Mouse (Mus musculus): ENCODE results near the gene Slc47a2. TPM values are rescaled to one million over a fixed set of nuclear protein-coding genes. Genes with fewer than 3 reads are reported as not detected.
"Not testable (repeated sequence)": the region's sequence is repeated elsewhere in the genome, so short reads cannot be mapped to it uniquely, and the experiment has no call there.

The Slc47a2 gene
- polyA plus RNA-seq, 1 experiment = not detected

GRCm38 (mm10) chr11:61310321-61310720 lies 32.3 kb downstream of the Slc47a2 start:
- H3K27ac ChIP-seq (replicated peaks; ENCODE audit: low read depth, low read length) = no peak overlapping the region
- no peak overlapping the region for H3K4me3 ChIP-seq (ENCODE audit: insufficient read depth, low read depth, low read length)
- H3K4me1 ChIP-seq (ENCODE audit: control insufficient read depth, insufficient read depth, insufficient read length, low read length) = 0 out of 2 replicates have a peak, but pooled peaks cover 2% of the 10 kb centered on the region

DNA sequence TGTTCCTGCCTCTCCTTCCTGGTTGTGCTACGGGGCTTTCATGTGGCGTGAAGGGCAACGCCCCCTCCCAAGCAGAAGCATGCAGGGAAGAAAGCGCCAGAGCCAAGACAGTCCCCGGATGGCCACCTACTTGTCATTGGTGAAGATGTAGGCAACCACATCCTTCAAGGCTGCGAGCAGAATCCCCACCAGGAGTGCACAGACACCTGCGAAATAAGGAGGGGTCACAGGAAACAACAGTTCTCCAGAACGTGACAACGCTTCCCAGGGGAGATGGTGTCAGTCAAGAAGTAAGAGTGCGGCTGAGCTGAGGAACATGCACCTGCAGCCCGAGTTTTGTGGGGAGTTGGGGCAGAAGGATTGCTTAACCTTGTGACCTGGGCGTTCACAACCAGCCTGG lies 32.8 kb downstream of the Slc47a2 start:
- H3K27ac ChIP-seq (replicated peaks; ENCODE audit: low read depth, low read length) = no peak overlapping the region
- H3K4me1 ChIP-seq (ENCODE audit: control insufficient read depth, insufficient read depth, insufficient read length, low read length) = 0 out of 2 replicates have a peak, but pooled peaks cover 2% of the 10 kb centered on the region
- no peak overlapping the region for H3K4me3 ChIP-seq (ENCODE audit: insufficient read depth, low read depth, low read length)

GRCm38 (mm10) chr11:61307795-61308194 lies 34.9 kb downstream of the Slc47a2 start:
- Histone ChIP-seq H3K27ac (replicated peaks; ENCODE audit: low read depth, low read length) (no peak overlapping the region), H3K4me1 (ENCODE audit: control insufficient read depth, insufficient read depth, insufficient read length, low read length) (0 out of 2 replicates have a peak, but pooled peaks cover 2% of the 10 kb centered on the region), H3K4me3 (ENCODE audit: insufficient read depth, low read depth, low read length) (no peak overlapping the region)

DNA sequence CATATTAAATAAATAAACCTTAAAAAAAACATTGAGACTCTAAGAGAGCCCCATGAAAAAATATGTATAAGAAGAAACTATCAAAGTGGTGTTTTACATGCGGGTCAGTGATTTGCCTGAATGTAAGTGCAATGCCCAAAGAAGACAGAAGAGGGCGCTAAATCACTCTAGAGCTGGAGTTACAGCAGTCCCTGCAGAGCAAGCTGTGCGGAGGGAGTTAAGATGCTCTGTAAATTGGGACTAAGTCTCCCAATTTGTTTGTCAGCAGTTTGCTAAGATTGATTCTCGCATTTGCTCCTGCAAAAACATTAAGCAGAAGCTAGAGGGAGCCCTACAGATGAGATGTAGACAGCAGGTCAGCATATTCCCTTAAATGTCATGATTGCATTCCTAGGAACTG lies 37.3 kb downstream of the Slc47a2 start:
- H3K4me3 ChIP-seq (ENCODE audit: insufficient read depth, low read depth, low read length) = no peak overlapping the region
- no peak overlapping the region for H3K27ac ChIP-seq (replicated peaks; ENCODE audit: low read depth, low read length)

DNA sequence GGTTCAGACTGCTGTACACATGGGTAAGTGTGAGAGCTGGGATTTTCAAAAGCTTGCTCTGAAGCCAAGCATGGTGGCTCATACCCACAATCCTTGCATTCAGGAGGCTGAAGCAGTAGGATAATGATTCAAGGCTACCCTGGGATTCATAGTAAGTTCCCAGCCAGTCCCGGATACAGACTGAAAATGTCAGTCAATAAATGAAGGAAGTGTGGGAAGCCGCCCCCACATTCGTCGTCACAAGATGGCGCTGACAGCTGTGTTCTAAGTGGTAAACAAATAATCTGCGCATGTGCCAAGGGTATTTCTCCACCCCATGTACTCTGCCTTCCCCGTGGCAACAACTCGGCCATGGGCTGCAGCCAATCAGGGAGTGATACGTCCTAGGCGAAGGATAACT lies 38.1 kb downstream of the Slc47a2 start:
- H3K27ac ChIP-seq (replicated peaks; ENCODE audit: low read depth, low read length); H3K4me3 ChIP-seq (ENCODE audit: insufficient read depth, low read depth, low read length); H3K4me1 ChIP-seq (ENCODE audit: control insufficient read depth, insufficient read depth, insufficient read length, low read length): not testable (repeated sequence)

More for the DNA sequence above, 37.3 kb downstream of the Slc47a2 start:
- peaks cover 7% of the 10 kb centered on the region; the same call in 1 of the 2 replicates for H3K4me1 ChIP-seq (ENCODE audit: control insufficient read depth, insufficient read depth, insufficient read length, low read length)

DNA sequence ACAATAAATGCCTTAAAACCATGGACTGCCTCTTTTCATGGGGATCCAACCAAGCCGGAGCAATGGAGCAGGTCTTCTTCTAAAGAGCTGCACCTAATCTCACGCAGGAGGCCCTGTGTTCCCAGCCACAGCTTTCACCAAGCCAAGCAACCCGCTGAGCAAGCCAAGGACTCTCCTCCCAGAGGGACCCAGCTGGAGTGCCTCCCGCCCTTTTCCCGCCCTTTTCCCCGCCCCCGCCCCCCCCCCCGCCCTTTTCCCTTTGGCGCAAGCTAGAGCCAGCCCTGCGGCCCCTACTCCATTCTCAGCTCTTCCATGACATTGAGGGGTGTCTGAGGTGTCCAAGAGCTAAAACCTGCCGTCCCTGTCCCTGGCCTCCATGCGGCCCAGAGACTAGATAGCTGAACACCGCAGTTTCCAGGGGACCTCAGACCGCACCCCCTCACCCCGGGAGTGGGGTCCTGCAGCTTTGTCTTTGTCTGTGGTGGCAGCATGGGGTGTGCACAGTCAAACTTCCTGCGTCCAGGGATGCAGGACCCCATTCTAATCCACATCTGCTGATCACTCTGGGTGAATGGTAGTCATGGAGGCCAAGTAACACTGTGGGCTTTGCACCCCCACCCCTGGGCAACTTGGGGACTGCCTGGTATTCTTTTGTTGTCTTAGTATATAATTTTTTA lies 41.8 kb downstream of the Slc47a2 start:
- H3K4me3 ChIP-seq (ENCODE audit: insufficient read depth, low read depth, low read length) = peak overlapping the region; percentile 31
- H3K27ac ChIP-seq (replicated peaks; ENCODE audit: low read depth, low read length) = peak overlapping the region; percentile 81
- H3K4me1 ChIP-seq (ENCODE audit: control insufficient read depth, insufficient read depth, insufficient read length, low read length) = peaks cover 8% of the 10 kb centered on the region; the same call in 1 of the 2 replicates

DNA sequence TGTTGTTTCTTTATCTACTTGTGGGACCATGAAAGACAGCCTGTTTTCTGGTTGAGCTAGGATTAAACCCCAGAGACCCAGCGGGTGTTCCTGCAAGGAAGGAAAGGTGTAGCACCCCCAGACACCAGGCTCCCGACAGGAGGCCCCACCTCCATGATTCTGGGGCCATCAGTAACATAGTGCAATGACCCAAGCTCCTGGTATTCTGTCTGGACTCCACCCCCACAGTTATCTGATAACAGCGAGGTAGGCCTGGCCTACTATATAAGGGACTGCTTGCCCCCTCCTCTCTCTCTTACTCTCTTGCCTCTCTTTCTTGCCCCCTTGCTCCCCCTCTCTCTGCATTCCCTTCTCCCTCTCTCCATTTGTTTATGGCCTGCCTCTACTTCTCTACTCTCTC lies 42.5 kb downstream of the Slc47a2 start:
- peaks cover 8% of the 10 kb centered on the region; the same call in 1 of the 2 replicates for H3K4me1 ChIP-seq (ENCODE audit: control insufficient read depth, insufficient read depth, insufficient read length, low read length)
- H3K27ac ChIP-seq (replicated peaks; ENCODE audit: low read depth, low read length) = peak overlapping the region; percentile 81
- H3K4me3 ChIP-seq (ENCODE audit: insufficient read depth, low read depth, low read length) = no peak overlapping the region

DNA sequence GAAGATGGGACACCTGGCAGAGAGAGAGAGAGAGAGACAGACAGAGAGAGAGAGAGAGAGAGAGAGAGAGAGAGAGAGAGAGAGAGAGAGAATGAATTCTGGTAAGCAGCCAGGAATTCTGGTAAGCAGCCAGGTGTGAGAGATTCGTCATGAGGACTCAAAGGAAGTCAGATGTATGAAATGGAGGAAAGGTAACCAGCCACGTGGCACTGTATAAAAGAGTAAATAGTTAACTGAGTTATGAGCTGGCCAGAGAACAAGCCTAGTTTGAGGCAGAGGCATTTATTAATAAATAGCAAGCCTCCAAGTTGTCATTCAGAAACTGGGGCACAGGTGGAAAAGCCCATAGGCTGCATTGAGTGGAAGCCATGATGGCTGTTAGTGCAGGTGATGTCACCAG lies 44.8 kb downstream of the Slc47a2 start:
- Histone ChIP-seq H3K4me3 (ENCODE audit: insufficient read depth, low read depth, low read length) (no peak overlapping the region), H3K27ac (replicated peaks; ENCODE audit: low read depth, low read length) (no peak overlapping the region), H3K4me1 (ENCODE audit: control insufficient read depth, insufficient read depth, insufficient read length, low read length) (peaks cover 11% of the 10 kb centered on the region; the same call in 1 of the 2 replicates)

DNA sequence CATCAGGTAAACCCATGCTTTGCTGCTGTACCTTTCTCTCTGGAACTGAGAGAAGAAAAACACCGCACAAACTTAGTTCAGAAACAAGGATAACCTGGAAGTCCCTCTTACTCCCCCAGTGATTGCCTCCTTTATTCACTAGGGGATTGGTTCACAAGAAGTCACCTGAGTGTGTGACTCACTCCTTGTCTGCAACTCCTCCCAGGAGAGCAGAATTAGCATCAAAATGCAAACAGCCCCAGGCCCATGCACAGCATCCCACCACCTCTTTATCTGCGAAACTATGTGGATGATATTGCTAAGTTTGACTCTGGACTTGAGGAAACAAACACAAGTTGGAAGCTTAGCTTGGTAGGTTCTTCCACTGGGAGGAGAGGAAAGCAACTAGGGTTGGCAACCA lies 45.3 kb downstream of the Slc47a2 start:
- H3K4me1 ChIP-seq (ENCODE audit: control insufficient read depth, insufficient read depth, insufficient read length, low read length) = peaks cover 11% of the 10 kb centered on the region; the same call in 1 of the 2 replicates
- H3K4me3 ChIP-seq (ENCODE audit: insufficient read depth, low read depth, low read length) = no peak overlapping the region
- H3K27ac ChIP-seq (replicated peaks; ENCODE audit: low read depth, low read length) = no peak overlapping the region

DNA sequence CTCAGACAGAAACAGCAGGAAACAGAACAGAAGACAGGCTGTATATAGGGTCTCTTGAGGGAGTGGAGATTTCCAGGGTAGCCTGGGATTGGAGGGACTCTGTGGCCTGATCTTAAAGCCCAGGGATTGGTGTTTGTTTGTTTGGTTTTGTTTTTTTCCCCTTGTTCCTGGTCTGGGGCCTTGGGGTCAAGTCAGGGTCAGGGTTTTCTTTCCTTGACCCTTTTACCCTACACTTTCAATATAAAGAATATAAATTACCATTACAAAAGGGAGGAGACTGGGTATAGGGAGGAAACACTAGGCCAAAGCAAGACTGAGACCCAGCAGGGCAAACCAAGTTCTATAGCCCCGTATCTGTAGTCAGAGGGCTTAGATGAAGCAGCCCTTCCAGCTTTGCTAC lies 46.1 kb downstream of the Slc47a2 start:
- H3K27ac ChIP-seq (replicated peaks; ENCODE audit: low read depth, low read length) = no peak overlapping the region
- no peak overlapping the region for H3K4me3 ChIP-seq (ENCODE audit: insufficient read depth, low read depth, low read length)
- H3K4me1 ChIP-seq (ENCODE audit: control insufficient read depth, insufficient read depth, insufficient read length, low read length) = peaks cover 11% of the 10 kb centered on the region; the same call in 1 of the 2 replicates

- Histone ChIP-seq H3K27ac (replicated peaks; ENCODE audit: low read depth, low read length) (no peak overlapping the region), H3K4me3 (ENCODE audit: insufficient read depth, low read depth, low read length) (no peak overlapping the region), H3K4me1 (ENCODE audit: control insufficient read depth, insufficient read depth, insufficient read length, low read length) (peaks cover 8% of the 10 kb centered on the region; the same call in 1 of the 2 replicates)
These were observed 47.1 kb downstream of the Slc47a2 start for GRCm38 (mm10) chr11:61295556-61295955.

- H3K4me1 ChIP-seq (ENCODE audit: control insufficient read depth, insufficient read depth, insufficient read length, low read length) = 0 out of 2 replicates have a peak, but pooled peaks cover 3% of the 10 kb centered on the region
- H3K4me3 ChIP-seq (ENCODE audit: insufficient read depth, low read depth, low read length) = no peak overlapping the region
- peak overlapping the region; percentile 51 for H3K27ac ChIP-seq (replicated peaks; ENCODE audit: low read depth, low read length)
These were observed 48.2 kb downstream of the Slc47a2 start for GRCm38 (mm10) chr11:61294431-61294830.

DNA sequence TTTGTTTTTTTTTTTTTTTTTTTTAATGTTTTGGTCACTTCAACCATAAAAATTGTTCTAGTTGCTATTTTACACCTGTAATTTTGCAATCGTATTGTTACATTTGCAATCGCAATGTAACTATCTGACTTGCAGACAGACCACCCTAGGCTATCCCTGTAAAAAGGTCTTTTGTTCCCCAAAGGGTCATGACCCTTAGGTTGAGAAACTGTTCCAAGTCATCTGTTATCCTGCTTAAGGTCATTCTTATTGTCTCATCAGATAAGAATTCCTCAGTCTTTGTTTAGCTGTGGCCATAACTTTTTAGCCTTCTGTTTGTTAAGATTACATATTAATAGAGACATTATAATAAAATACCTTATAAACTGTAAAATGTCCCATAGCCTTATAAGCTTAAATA lies 49.4 kb downstream of the Slc47a2 start:
- Histone ChIP-seq H3K4me1 (ENCODE audit: control insufficient read depth, insufficient read depth, insufficient read length, low read length) (0 out of 2 replicates have a peak, but pooled peaks cover 3% of the 10 kb centered on the region), H3K4me3 (ENCODE audit: insufficient read depth, low read depth, low read length) (no peak overlapping the region), H3K27ac (replicated peaks; ENCODE audit: low read depth, low read length) (no peak overlapping the region)

DNA sequence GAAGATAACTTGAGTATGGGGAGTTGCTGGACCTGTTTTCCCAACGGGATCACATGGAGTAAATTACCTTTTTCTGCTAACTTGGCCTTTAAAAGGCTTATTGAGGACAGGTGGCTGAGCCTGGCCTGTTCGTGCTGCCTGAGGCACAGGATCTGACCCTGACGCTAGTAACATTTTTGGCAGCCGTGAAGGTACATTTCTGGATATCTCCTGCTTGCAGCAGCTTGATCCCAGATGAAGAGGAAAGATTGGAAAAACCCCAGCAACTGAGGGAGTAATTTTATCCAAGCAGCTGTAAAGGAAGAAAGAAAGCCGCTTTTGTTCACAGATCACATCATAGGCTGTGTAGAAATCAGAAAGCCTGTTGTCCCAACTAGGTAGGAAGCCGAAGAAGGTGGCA lies 58.3 kb downstream of the Slc47a2 start:
- Histone ChIP-seq H3K4me1 (ENCODE audit: control insufficient read depth, insufficient read depth, insufficient read length, low read length) (no peaks in the 10 kb centered on the region; the same call in 1 of the 2 replicates), H3K27ac (replicated peaks; ENCODE audit: low read depth, low read length) (no peak overlapping the region), H3K4me3 (ENCODE audit: insufficient read depth, low read depth, low read length) (no peak overlapping the region)

- Histone ChIP-seq H3K4me1 (ENCODE audit: control insufficient read depth, insufficient read depth, insufficient read length, low read length) (no peaks in the 10 kb centered on the region; the same call in 1 of the 2 replicates), H3K4me3 (ENCODE audit: insufficient read depth, low read depth, low read length) (no peak overlapping the region), H3K27ac (replicated peaks; ENCODE audit: low read depth, low read length) (no peak overlapping the region)
These were observed 59.1 kb downstream of the Slc47a2 start for GRCm38 (mm10) chr11:61283414-61284049.

Measured in brown adipose tissue, adult 24 weeks (tissue).